Mouse (Mus musculus) forebrain, embryonic 12.5 days (tissue): Measurements from ENCODE around the gene Mtmr14. TPM values are rescaled to one million over a fixed set of nuclear protein-coding genes. Genes with fewer than 3 reads are reported as not detected.
A peak's percentile ranks its signal among the peaks of the same experiment; 100 is the strongest.

ENCODE experiments used
- ATAC-seq: fragments of 200-750 bp; cut with Nextera tagmentation; 2 replicates; pipeline ENCODE4 v1.8.0; 2017; ENCODE audit warnings: moderate TSS enrichment; ENCODE audit not compliant: low FRiP score
- H3K27ac ChIP-seq: fragments of 300-500 bp; sonication (generic); 2 replicates; pipeline ENCODE4 v1.5.1; 2016; ENCODE audit warnings: mild to moderate bottlenecking
- H3K27me3 ChIP-seq: fragments of 300-500 bp; sonication (generic); 2 replicates; pipeline ENCODE4 v1.6.1; 2016; ENCODE audit warnings: mild to moderate bottlenecking
- H3K36me3 ChIP-seq: fragments of 300-500 bp; sonication (generic); replicated peaks from 2 replicates; pipeline ENCODE4 v1.6.1; 2016; ENCODE audit warnings: mild to moderate bottlenecking
- H3K4me1 ChIP-seq: fragments of 300-500 bp; sonication (generic); 2 replicates; pipeline ENCODE4 v1.6.1; 2016
- H3K4me2 ChIP-seq: fragments of 300-500 bp; sonication (generic); 2 replicates; pipeline ENCODE4 v1.6.1; 2016; ENCODE audit warnings: mild to moderate bottlenecking, moderate library complexity
- H3K4me3 ChIP-seq: fragments of 300-500 bp; sonication (generic); replicated peaks from 2 replicates; pipeline ENCODE4 v1.5.1; 2016; ENCODE audit warnings: mild to moderate bottlenecking
- H3K9ac ChIP-seq: fragments of 300-500 bp; sonication (generic); 2 replicates; pipeline ENCODE4 v1.6.1; 2016; ENCODE audit warnings: mild to moderate bottlenecking
- H3K9me3 ChIP-seq: fragments of 300-500 bp; sonication (generic); 2 replicates; pipeline ENCODE4 v1.6.1; 2016
- WGBS: fragments of 180-500 bp; shearing (Covaris S2); methylation state at CpG from one replicate; pipeline ENCODE4 v1.1.7; 2016; 5-methylcytosine and 5-hydroxymethylcytosine counted together
- polyA plus RNA-seq: library from polyadenylated mRNA; unstranded; fragments of >200 nt; fragmentation: Nextera tagmentation; extraction: Ambion mirVana; gene quantifications from 2 replicates; pipeline ENCODE4 v1.2.1, GENCODE M21; 2016

Mtmr14 gene
- polyA plus RNA-seq, result 46.2 and 50.0 TPM in 2 replicates

DNA sequence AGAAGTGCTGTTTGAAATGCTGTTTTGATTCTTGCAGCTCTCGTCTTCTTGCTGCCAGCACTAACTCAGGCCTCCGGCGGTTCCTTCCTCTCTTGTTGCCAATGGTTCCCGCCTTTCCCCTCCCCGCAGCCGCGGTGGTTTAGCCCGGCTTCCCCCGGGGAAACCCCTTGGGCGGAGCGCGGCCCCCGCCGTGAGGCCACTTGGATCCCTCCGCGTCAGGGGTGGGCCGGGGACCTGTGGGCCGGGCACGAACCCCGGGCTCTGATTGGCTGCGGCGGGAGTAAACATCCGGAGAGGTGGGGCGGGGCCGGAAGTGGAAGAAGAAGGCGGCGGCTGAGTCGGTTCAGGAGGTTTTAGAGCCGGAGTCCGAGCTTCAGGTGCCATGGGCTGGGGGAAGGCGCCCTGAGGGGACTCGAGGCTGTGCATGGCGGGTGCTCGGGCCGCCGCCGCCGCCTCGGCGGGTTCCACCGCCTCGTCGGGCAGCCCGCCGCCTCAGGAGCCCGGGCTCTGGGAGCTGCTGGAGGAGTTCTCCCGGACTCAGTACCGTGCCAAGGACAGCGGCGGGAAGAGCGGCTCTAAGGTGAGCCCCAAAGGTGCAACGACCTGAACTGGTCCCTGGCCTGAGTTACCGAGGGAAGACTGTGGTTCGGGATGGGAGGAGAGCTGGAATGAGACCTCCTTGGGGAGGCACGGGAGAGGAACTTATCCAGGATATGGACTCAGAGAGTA, at the start of gene Mtmr14:
Gene Mtmr14 (plus strand): TSS at position 302 of the 729 bp plus-strand sequence.
- Histone ChIP-seq H3K4me1 (peaks cover 17% of the 10 kb centered on the region), H3K4me2 (peak within 1 kb of the TSS; percentile 93), H3K4me3 (peak within 1 kb of the TSS; percentile 98), H3K36me3 (peaks cover 16% of the 10 kb centered on the region), H3K9me3 (no peaks in the 10 kb centered on the region), H3K9ac (peak within 1 kb of the TSS; percentile 86), H3K27me3 (no peaks in the 10 kb centered on the region), H3K27ac (peak within 1 kb of the TSS; percentile 79)
- peak; percentile 100 for ATAC-seq
- under 1% methylated on average over 55 of the region's 55 CpGs for WGBS

GRCm38 (mm10) chr6:113193765-113194460, 43.7 kb upstream of the Mtmr14 start:
- Histone ChIP-seq H3K9ac (peak overlapping the region; percentile 88), H3K4me2 (peak overlapping the region; percentile 99), H3K4me3 (peak overlapping the region; percentile 82), H3K36me3 (no peaks in the 10 kb centered on the region), H3K27me3 (0 out of 2 replicates have a peak, but pooled peaks cover 5% of the 10 kb centered on the region), H3K27ac (no peak overlapping the region), H3K4me1 (peaks cover 42% of the 10 kb centered on the region), H3K9me3 (no peaks in the 10 kb centered on the region)
- WGBS, result 5% methylated on average over 45 of the region's 46 CpGs
- ATAC-seq, result peak; percentile 69

GRCm38 (mm10) chr6:113194517-113194840, 43.2 kb upstream of the Mtmr14 start:
- Histone ChIP-seq H3K9me3 (no peaks in the 10 kb centered on the region), H3K4me1 (peaks cover 42% of the 10 kb centered on the region), H3K4me2 (peak overlapping the region; percentile 99), H3K4me3 (peak overlapping the region; percentile 82), H3K27me3 (0 out of 2 replicates have a peak, but pooled peaks cover 6% of the 10 kb centered on the region), H3K27ac (no peak overlapping the region), H3K9ac (peak overlapping the region; percentile 88), H3K36me3 (no peaks in the 10 kb centered on the region)
- 2% methylated on average over 5 of the region's 5 CpGs for WGBS
- no peak for ATAC-seq

- H3K27ac ChIP-seq, result peak within 1 kb of the TSS; percentile 77
- peak within 1 kb of the TSS; percentile 82 for H3K4me3 ChIP-seq
- H3K4me1 ChIP-seq, result peaks cover 42% of the 10 kb centered on the region
- H3K4me2 ChIP-seq, result peak within 1 kb of the TSS; percentile 99
- H3K27me3 ChIP-seq, result 0 out of 2 replicates have a peak, but pooled peaks cover 6% of the 10 kb centered on the region
- H3K9ac ChIP-seq, result peak within 1 kb of the TSS; percentile 88
- WGBS, result 1% methylated on average over 37 of the region's 66 CpGs
- no peaks in the 10 kb centered on the region for H3K9me3 ChIP-seq
- ATAC-seq, result peak; percentile 86
- H3K36me3 ChIP-seq, result no peaks in the 10 kb centered on the region
Measured at GRCm38 (mm10) chr6:113194841-113195595, 42.6 kb upstream of the Mtmr14 start, which contains the start of gene Lhfpl4. Lhfpl4 (minus strand) TSS chr6:113195384.

GRCm38 (mm10) chr6:113195596-113195992, 42.0 kb upstream of the Mtmr14 start:
- 10% methylated on average over 9 of the region's 9 CpGs for WGBS
- H3K9me3 ChIP-seq, result no peaks in the 10 kb centered on the region
- peaks cover 42% of the 10 kb centered on the region for H3K4me1 ChIP-seq
- H3K36me3 ChIP-seq, result no peaks in the 10 kb centered on the region
- peak overlapping the region; percentile 88 for H3K9ac ChIP-seq
- peak overlapping the region; percentile 99 for H3K4me2 ChIP-seq
- peak overlapping the region; percentile 77; the same call in 1 of the 2 replicates for H3K27ac ChIP-seq
- no peak for ATAC-seq
- 0 out of 2 replicates have a peak, but pooled peaks cover 6% of the 10 kb centered on the region for H3K27me3 ChIP-seq
- H3K4me3 ChIP-seq, result peak overlapping the region; percentile 82

- Histone ChIP-seq H3K9me3 (no peaks in the 10 kb centered on the region), H3K9ac (no peak overlapping the region), H3K4me1 (no peaks in the 10 kb centered on the region), H3K36me3 (no peaks in the 10 kb centered on the region), H3K4me2 (no peak overlapping the region), H3K27ac (no peak overlapping the region), H3K4me3 (no peak overlapping the region), H3K27me3 (no peaks in the 10 kb centered on the region)
- no peak for ATAC-seq
- 75% methylated on average over 2 of the region's 2 CpGs for WGBS
Measured at GRCm38 (mm10) chr6:113216280-113216679, 21.4 kb upstream of the Mtmr14 start.

DNA sequence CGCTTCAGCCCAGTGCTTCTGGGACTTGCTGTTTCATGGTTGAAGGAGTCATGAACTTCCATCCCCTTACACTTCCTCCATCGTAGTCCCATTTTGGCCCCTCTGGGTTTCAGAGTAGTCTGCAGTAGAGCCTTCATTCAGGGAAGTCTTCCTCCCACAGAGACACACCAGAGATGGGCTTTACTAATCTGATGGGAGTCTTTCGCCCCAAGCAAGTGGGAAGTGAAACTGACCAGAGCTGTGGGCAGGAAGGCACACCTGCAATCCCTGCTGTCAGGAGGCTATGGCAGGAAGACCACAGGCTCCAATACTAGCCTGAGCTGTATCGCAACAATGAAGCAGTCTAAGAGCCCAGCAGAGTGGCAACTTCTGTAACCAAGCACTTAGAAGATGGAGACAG, 11.8 kb upstream of the Mtmr14 start:
- Histone ChIP-seq H3K4me2 (no peak overlapping the region), H3K27ac (no peak overlapping the region), H3K4me3 (no peak overlapping the region), H3K4me1 (no peaks in the 10 kb centered on the region), H3K36me3 (no peaks in the 10 kb centered on the region), H3K9me3 (no peaks in the 10 kb centered on the region), H3K27me3 (no peaks in the 10 kb centered on the region), H3K9ac (no peak overlapping the region)
- ATAC-seq, result no peak
- 78% methylated on average over 4 of the region's 4 CpGs for WGBS

GRCm38 (mm10) chr6:113226705-113227104, 10.9 kb upstream of the Mtmr14 start:
- Histone ChIP-seq H3K4me1 (no peaks in the 10 kb centered on the region), H3K4me2 (no peak overlapping the region), H3K27me3 (no peaks in the 10 kb centered on the region), H3K9me3 (no peaks in the 10 kb centered on the region; the same call in 1 of the 2 replicates), H3K27ac (no peak overlapping the region), H3K9ac (no peak overlapping the region), H3K36me3 (no peaks in the 10 kb centered on the region), H3K4me3 (no peak overlapping the region)
- no peak for ATAC-seq

DNA sequence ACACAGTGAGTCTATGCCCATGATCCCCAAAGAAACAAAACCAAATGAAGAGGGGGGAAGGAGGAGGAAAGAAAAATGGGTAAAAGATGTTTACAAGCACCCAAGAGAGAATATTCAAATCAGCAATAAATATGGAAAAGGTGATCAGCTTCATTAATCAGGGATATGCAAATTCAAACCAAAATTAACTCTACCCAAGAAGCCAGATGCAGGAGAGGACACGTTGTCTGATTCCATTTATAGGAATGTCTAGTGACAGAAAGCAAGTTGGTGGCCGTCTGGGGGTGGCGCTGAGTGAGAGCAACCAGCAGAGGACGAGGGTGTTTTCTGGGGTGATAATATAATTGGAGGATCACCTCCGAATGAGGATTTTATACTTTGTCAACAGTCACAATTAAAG, 2.5 kb upstream of the Mtmr14 start:
- H3K4me1 ChIP-seq, result peaks cover 17% of the 10 kb centered on the region
- no peaks in the 10 kb centered on the region; the same call in 1 of the 2 replicates for H3K9me3 ChIP-seq
- no peaks in the 10 kb centered on the region for H3K27me3 ChIP-seq
- ATAC-seq, result no peak
- 76% methylated on average over 5 of the region's 5 CpGs for WGBS
- peaks cover under 1% of the 10 kb centered on the region for H3K36me3 ChIP-seq
- no peak overlapping the region for H3K4me3 ChIP-seq
- no peak overlapping the region for H3K4me2 ChIP-seq
- H3K9ac ChIP-seq, result no peak overlapping the region
- H3K27ac ChIP-seq, result no peak overlapping the region

DNA sequence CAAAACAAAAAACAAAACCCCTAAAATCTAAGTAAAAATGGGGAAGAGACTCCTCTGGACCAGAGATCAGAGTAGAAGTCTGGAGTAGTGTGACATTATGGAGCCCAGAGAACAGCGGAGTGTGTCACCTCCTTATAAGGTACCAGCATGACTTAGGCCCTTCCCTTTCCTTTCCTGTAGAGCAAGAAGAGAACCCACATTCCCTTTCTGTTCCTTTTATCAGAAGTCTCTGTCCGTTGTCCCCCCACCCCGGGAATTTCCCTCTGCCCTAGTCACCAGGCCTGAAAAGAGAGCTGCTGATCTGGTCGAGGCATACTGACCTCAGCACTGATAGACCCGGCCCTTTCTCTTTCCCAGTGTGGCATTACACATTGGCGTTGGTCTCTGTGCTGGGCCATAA, 799 bp downstream of the Mtmr14 start:
- H3K4me3 ChIP-seq, result peak overlapping the region; percentile 98
- peaks cover 21% of the 10 kb centered on the region for H3K36me3 ChIP-seq
- H3K4me1 ChIP-seq, result peaks cover 19% of the 10 kb centered on the region
- no peak for ATAC-seq
- WGBS, result 45% methylated on average over 6 of the region's 6 CpGs
- H3K9me3 ChIP-seq, result no peaks in the 10 kb centered on the region
- H3K4me2 ChIP-seq, result peak overlapping the region; percentile 93
- no peaks in the 10 kb centered on the region for H3K27me3 ChIP-seq
- H3K9ac ChIP-seq, result peak overlapping the region; percentile 86
- no peak overlapping the region for H3K27ac ChIP-seq

DNA sequence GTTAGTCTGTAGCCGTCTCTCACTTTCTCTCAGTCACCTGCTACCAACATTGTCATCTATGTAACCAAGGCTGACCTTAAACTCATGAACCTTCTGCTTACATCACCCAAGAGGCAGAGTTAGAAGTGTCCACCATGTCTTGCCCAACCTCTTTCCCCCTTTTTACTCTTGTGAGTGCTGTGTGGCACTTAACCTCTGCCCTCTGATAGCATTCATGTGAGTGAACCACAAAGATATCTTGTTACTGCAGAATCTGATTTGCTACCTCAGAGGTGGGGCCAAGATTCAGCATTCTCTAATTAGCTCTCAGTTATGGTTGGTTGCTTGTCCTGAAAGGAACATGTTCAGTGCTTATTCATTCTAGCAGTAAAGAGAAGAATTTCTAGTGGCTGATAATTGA, 5.1 kb downstream of the Mtmr14 start:
- peaks cover 32% of the 10 kb centered on the region for H3K36me3 ChIP-seq
- H3K9ac ChIP-seq, result no peak overlapping the region
- ATAC-seq, result no peak
- H3K4me1 ChIP-seq, result peaks cover 16% of the 10 kb centered on the region
- no peak overlapping the region for H3K4me3 ChIP-seq
- H3K4me2 ChIP-seq, result no peak overlapping the region
- H3K27ac ChIP-seq, result no peak overlapping the region
- WGBS, result 83% methylated on average over 1 of the region's 1 CpGs
- no peaks in the 10 kb centered on the region for H3K9me3 ChIP-seq
- no peaks in the 10 kb centered on the region for H3K27me3 ChIP-seq

GRCm38 (mm10) chr6:113245585-113245984, 7.9 kb downstream of the Mtmr14 start:
- Histone ChIP-seq H3K27me3 (no peaks in the 10 kb centered on the region), H3K4me3 (no peak overlapping the region), H3K36me3 (peaks cover 46% of the 10 kb centered on the region), H3K27ac (no peak overlapping the region), H3K4me1 (0 out of 2 replicates have a peak, but pooled peaks cover 2% of the 10 kb centered on the region), H3K9me3 (no peaks in the 10 kb centered on the region), H3K4me2 (no peak overlapping the region), H3K9ac (no peak overlapping the region)
- ATAC-seq, result no peak
- WGBS, result 90% methylated on average over 2 of the region's 2 CpGs
